Mouse (Mus musculus) thymus, adult 18-20 months (tissue): ENCODE results near the gene Rpl10-ps3.

Experiments
- DNase-seq, 2 experiments: peaks; one replicate each; pipeline ENCODE4 v3.0.0; 2022; ENCODE audit warnings: mixed read lengths in 2 of 2

Gene Rpl10-ps3

DNA sequence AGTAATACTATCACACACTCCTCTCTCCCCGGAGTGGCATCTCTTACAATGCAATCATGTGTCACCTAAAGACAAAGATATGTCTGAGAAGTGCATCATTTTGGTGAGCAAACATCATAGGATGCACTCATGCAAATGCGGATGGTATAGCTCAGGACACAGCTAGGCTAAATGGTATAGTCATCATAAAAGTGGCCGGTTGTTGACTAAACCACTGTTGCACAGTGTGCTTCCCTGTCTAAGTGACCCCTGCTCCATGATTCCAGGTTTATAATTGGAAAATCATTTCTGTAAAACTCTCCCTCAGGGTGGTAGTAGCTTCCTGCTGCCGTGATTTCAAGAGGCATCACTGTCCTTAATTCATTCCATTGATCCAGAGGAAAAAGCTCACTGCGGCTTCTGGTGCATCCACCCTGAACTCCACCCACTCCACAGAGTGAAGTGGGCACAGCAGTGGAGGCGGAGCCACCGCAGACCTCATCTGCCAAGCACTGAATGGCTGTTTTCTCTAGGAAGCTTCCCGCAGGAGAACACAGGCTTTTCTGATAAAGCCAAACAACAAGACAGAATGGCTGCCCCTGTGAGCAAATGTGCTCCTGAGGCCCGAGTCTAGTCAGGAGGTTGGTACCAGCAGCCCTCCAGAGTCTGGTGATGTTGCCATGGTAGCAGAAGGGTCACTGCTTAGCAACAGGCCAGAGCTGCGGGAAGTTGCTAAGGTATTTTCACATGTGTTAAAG, 38.9 kb downstream of the Rpl10-ps3 start:
- no peak for DNase-seq

DNA sequence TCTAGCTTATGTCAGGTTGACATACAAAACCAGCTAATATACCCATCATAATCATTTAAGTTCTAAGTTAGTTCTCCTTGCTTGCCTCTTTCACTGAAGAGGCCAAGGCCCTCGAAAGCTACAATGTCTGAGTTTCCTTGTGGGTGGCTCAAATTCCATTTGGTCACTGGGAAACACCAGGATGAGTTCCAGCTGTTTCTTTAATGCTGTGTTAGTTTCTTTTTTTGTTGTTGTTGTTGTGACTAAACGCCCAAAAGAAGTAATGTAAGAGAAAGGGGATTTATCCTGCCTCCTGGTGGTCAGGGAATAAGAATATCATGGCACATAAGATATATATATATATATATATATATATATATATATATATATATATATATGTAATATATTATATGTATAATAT, 39.7 kb downstream of the Rpl10-ps3 start:
- no peak for DNase-seq

DNA sequence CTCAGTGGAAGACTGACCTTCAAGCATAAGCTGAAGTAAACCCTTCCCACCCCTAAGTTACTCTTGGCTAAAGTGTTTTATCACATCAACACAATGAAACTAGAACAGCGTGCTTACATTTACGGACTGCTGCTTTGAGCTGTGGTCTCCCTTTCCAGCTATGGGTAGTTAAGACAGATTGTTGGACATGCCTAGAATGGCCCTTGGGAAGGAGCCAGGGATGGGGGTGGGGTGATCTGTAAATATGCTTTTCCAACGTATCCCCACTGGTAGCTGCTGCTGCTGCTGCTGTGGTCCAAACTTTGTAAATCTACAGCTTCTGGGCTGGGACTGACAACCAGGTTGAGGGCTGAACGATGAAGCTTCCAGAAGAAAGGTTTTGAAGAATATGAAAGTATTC, 40.8 kb downstream of the Rpl10-ps3 start:
- DNase-seq = no peak

DNA sequence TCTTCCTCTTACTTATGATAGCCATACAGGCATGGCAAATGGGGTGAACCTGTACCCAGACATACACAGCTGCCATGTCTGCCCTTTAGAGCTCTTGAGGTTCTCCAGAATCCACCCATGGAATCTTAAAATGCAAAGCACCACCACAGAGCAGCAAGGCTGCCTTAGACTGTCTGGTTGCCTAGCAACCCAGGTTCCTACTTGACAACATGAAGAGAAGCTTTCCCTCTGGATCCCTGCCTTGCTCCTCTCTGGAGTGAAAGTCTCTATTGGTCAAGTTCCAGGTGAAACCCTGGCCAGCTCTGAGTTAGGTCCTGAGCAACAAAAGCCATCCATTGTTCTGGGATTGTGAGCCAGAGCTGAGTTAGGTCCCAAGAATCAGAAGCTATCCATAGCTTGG, 43.0 kb downstream of the Rpl10-ps3 start:
- no peak for DNase-seq

DNA sequence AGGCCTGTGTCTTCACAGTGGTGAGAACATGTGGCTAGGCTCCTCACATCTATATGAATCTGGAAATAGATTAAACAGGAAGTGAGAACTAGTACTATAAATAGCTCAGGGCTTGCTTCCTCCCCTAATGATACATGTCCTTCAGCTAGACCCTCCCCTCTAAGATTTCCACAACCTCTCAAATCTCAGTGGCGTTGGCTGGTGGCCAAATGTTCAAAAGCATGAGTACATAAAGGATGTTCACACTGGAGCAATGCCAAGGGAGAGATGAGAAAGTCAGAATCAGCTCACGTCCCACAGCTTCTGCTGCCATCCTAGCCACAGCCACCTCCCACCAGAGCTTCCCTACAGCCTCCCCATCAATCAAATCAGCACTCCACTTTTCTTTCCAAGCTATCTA, 46.4 kb downstream of the Rpl10-ps3 start:
- DNase-seq = no peak
